Mouse (Mus musculus) stomach, embryonic 14.5 days (tissue): ENCODE data around the gene AC134908.4. TPM values are rescaled to one million over a fixed set of nuclear protein-coding genes. Genes with fewer than 3 reads are reported as not detected.
"Not testable (repeated sequence)": the region's sequence is repeated elsewhere in the genome, so short reads cannot be mapped to it uniquely, and the experiment has no call there.

Source experiments
- ATAC-seq: fragments of 200-750 bp; cut with Nextera tagmentation; 2 replicates; pipeline ENCODE4 v1.8.0; 2017; ENCODE audit warnings: low read depth, moderate TSS enrichment; ENCODE audit not compliant: insufficient number of reproducible peaks, insufficient read depth, low FRiP score
- H3K27ac ChIP-seq: fragments of 300-500 bp; sonication (generic); 2 replicates; pipeline ENCODE4 v1.5.1; 2014; ENCODE audit warnings: mild to moderate bottlenecking, low read length, moderate library complexity, mixed read lengths
- H3K27me3 ChIP-seq: fragments of 300-500 bp; sonication (generic); 2 replicates; pipeline ENCODE4 v1.6.1; 2014; ENCODE audit warnings: low read length, control low read depth, mixed read lengths; ENCODE audit not compliant: control insufficient read depth, insufficient read depth
- H3K36me3 ChIP-seq: fragments of 300-500 bp; sonication (generic); 2 replicates; pipeline ENCODE4 v1.6.1; 2014; ENCODE audit warnings: mild to moderate bottlenecking, control low read depth, low read length, moderate library complexity, mixed read lengths; ENCODE audit not compliant: control insufficient read depth, insufficient read depth
- H3K4me1 ChIP-seq: fragments of 300-500 bp; sonication (generic); 2 replicates; pipeline ENCODE4 v1.6.1; 2014; ENCODE audit warnings: low read length, control low read depth, mixed read lengths; ENCODE audit not compliant: control insufficient read depth, insufficient read depth
- H3K4me2 ChIP-seq: fragments of 300-500 bp; sonication (generic); replicated peaks from 2 replicates; pipeline ENCODE4 v1.6.1; 2014; ENCODE audit warnings: low read depth, low read length, control low read depth
- H3K4me3 ChIP-seq: fragments of 300-500 bp; sonication (generic); 2 replicates; pipeline ENCODE4 v1.5.1; 2014; ENCODE audit warnings: low read depth, low read length, control low read depth
- H3K9ac ChIP-seq: fragments of 300-500 bp; sonication (generic); replicated peaks from 2 replicates; pipeline ENCODE4 v1.6.1; 2014; ENCODE audit warnings: low read depth, mild to moderate bottlenecking, control low read depth, low read length, moderate library complexity, mixed read lengths
- H3K9me3 ChIP-seq: fragments of 300-500 bp; sonication (generic); 2 replicates; pipeline ENCODE4 v1.6.1; 2016; ENCODE audit warnings: low read depth, low read length, control low read depth; ENCODE audit not compliant: control insufficient read depth
- WGBS: fragments of 180-500 bp; shearing (Covaris S2); extraction: QIAGEN DNeasy Blood & Tissue Kit; methylation state at CpG from one replicate; pipeline ENCODE4 v1.1.7; 2014; 5-methylcytosine and 5-hydroxymethylcytosine counted together
- polyA plus RNA-seq: library from polyadenylated mRNA; unstranded; fragments of >200 nt; fragmentation: Nextera tagmentation; extraction: Ambion mirVana; gene quantifications from 2 replicates; pipeline ENCODE4 v1.2.1, GENCODE M21; 2014

Gene AC134908.4
- polyA plus RNA-seq, 1 experiment from 2014 or later = not detected

DNA sequence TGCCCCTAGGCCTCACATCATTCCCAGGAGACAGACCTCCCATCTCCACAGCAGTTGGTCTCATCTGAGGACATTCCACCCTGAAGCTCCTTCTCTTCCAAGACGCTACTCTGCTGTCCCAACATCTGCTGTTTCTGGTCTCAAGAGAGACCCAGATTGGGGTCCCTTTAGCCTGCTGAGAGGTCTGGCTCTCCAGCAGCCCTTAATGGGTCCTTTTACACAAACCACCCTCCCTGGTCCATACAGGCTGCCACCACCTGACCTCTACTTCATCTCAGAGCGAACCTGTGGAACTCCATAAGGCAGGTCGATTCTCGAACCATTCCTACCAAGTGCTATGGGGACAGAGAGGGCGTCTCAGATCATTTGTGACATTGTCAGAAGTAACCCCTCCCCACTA lies 12.6 kb upstream of the AC134908.4 start:
- ATAC-seq = no peak
- H3K27ac ChIP-seq = no peak overlapping the region
- H3K4me2 ChIP-seq = no peak overlapping the region
- H3K4me1 ChIP-seq = no peaks in the 10 kb centered on the region
- H3K27me3 ChIP-seq = peaks cover 6% of the 10 kb centered on the region; the same call in 1 of the 2 replicates
- H3K4me3 ChIP-seq = peak overlapping the region; percentile 70; the same call in 1 of the 2 replicates
- no peak overlapping the region for H3K9ac ChIP-seq
- WGBS = 39% methylated on average over 5 of the region's 5 CpGs
- no peaks in the 10 kb centered on the region for H3K9me3 ChIP-seq
- H3K36me3 ChIP-seq = no peaks in the 10 kb centered on the region

GRCm38 (mm10) chr17:25807452-25807851 lies 12.0 kb upstream of the AC134908.4 start:
- not testable (repeated sequence) for H3K4me3 ChIP-seq, H3K9ac ChIP-seq, H3K27ac ChIP-seq, H3K4me1 ChIP-seq, H3K9me3 ChIP-seq, H3K27me3 ChIP-seq, H3K4me2 ChIP-seq, H3K36me3 ChIP-seq, ATAC-seq
- WGBS = 48% methylated on average over 2 of the region's 2 CpGs

- no peaks in the 10 kb centered on the region for H3K9me3 ChIP-seq
- ATAC-seq = no peak
- no peak overlapping the region for H3K27ac ChIP-seq
- H3K4me3 ChIP-seq = no peak overlapping the region
- H3K4me1 ChIP-seq = no peaks in the 10 kb centered on the region
- H3K4me2 ChIP-seq = no peak overlapping the region
- H3K27me3 ChIP-seq = peaks cover 6% of the 10 kb centered on the region; the same call in 1 of the 2 replicates
- WGBS = 80% methylated on average over 4 of the region's 4 CpGs
- H3K36me3 ChIP-seq = no peaks in the 10 kb centered on the region
- H3K9ac ChIP-seq = no peak overlapping the region
Observed at GRCm38 (mm10) chr17:25806507-25806906, 11.0 kb upstream of the AC134908.4 start.

GRCm38 (mm10) chr17:25802825-25803517 lies 7.5 kb upstream of the AC134908.4 start:
- Histone ChIP-seq H3K36me3 (no peaks in the 10 kb centered on the region), H3K9me3 (no peaks in the 10 kb centered on the region), H3K9ac (no peak overlapping the region), H3K4me3 (no peak overlapping the region), H3K4me1 (no peaks in the 10 kb centered on the region), H3K4me2 (no peak overlapping the region), H3K27me3 (no peaks in the 10 kb centered on the region; the same call in 1 of the 2 replicates), H3K27ac (no peak overlapping the region)
- ATAC-seq = peak; percentile 50; the same call in 1 of the 2 replicates
- WGBS = 10% methylated on average over 10 of the region's 10 CpGs

DNA sequence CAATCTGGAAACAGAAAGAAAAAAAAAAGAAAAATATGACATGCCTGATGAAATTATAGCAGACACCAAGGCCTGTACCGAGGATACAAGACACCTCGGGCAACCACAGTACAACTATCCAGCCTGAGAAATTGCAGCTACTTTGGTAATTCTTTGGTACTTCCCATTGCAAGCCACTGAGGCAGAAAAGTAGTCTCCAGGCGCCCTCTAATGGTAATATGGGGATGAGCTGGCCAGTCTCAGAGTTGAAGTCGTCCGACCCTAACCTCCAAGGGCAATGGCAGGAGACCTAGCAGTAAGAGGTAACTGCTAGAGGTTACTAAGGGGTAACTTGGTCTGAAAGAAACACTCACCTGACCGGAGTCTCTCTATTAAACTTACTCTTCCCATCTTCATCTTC lies 5.6 kb upstream of the AC134908.4 start:
- H3K9me3 ChIP-seq = no peaks in the 10 kb centered on the region
- 7% methylated on average over 6 of the region's 6 CpGs for WGBS
- no peak overlapping the region for H3K4me2 ChIP-seq
- no peak for ATAC-seq
- no peak overlapping the region for H3K9ac ChIP-seq
- no peaks in the 10 kb centered on the region for H3K36me3 ChIP-seq
- H3K27ac ChIP-seq = no peak overlapping the region
- H3K4me3 ChIP-seq = no peak overlapping the region
- no peaks in the 10 kb centered on the region for H3K27me3 ChIP-seq
- peaks cover 6% of the 10 kb centered on the region; the same call in 1 of the 2 replicates for H3K4me1 ChIP-seq

DNA sequence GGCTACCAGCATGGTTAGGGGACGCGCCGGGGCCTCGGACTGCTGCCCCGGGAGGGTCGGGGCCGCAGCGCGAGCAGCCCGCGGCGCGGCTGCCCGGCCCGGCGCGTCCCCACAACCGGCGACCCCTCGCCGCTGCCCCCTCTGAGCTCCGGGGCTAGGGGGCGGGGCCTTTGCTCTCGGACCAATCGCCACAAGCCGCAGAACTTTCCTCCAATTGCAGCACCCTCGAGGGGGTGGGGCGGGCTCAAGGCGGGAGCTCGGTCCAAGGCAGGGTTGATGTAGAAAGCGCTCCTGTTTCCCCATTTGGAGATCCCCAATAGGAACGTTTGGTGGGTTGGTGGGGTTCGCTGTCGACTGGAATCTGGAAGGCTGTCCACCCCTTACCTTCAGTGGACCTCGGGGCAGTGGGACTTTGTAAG lies 1.5 kb upstream of the AC134908.4 start, which contains the start of gene Metrn:
TSS of gene Metrn (minus strand) at position 186 of the 419 bp plus-strand sequence.
- no peak within 1 kb of the TSS; the same call in 1 of the 2 replicates for H3K27ac ChIP-seq
- peak within 1 kb of the TSS; percentile 79 for H3K4me3 ChIP-seq
- H3K9me3 ChIP-seq = no peaks in the 10 kb centered on the region
- ATAC-seq = peak; percentile 75; the same call in 1 of the 2 replicates
- H3K4me1 ChIP-seq = peaks cover 27% of the 10 kb centered on the region
- no peaks in the 10 kb centered on the region for H3K36me3 ChIP-seq
- H3K4me2 ChIP-seq = peak within 1 kb of the TSS; percentile 93
- no peaks in the 10 kb centered on the region for H3K27me3 ChIP-seq
- WGBS = under 1% methylated on average over 35 of the region's 35 CpGs
- H3K9ac ChIP-seq = peak within 1 kb of the TSS; percentile 61

- H3K4me1 ChIP-seq = peaks cover 29% of the 10 kb centered on the region
- H3K9me3 ChIP-seq = no peaks in the 10 kb centered on the region
- H3K4me2 ChIP-seq = peak overlapping the region; percentile 93
- no peak overlapping the region; the same call in 1 of the 2 replicates for H3K27ac ChIP-seq
- H3K27me3 ChIP-seq = no peaks in the 10 kb centered on the region
- peak overlapping the region; percentile 61 for H3K9ac ChIP-seq
- no peaks in the 10 kb centered on the region for H3K36me3 ChIP-seq
- peak; percentile 1; the same call in 1 of the 2 replicates for ATAC-seq
- peak overlapping the region; percentile 79 for H3K4me3 ChIP-seq
- 2% methylated on average over 37 of the region's 37 CpGs for WGBS
Observed at GRCm38 (mm10) chr17:25796211-25796771, 832 bp upstream of the AC134908.4 start.

GRCm38 (mm10) chr17:25794998-25795397 lies 461 bp downstream of the AC134908.4 start:
- Histone ChIP-seq H3K27ac (no peak overlapping the region), H3K4me1 (peaks cover 38% of the 10 kb centered on the region), H3K36me3 (no peaks in the 10 kb centered on the region; the same call in 1 of the 2 replicates), H3K27me3 (no peaks in the 10 kb centered on the region), H3K9me3 (no peaks in the 10 kb centered on the region), H3K4me3 (peak overlapping the region; percentile 79; the same call in 1 of the 2 replicates), H3K9ac (0 out of 2 replicates have a peak overlapping the region, but pooled peaks have one; percentile 6), H3K4me2 (peak overlapping the region; percentile 93)
- WGBS = 81% methylated on average over 17 of the region's 17 CpGs
- ATAC-seq = no peak
